Mouse (Mus musculus) stomach, postnatal 0 days (tissue): Measurements from ENCODE around the gene Prr3.

ENCODE experiments used
- CTCF ChIP-seq: IDR thresholded peaks from 2 replicates; pipeline ENCODE4 v1.5.1; 2016; ENCODE audit warnings: antibody characterized with exemption, low read depth, mild to moderate bottlenecking, moderate library complexity
- EP300 ChIP-seq: optimal IDR thresholded peaks from 2 replicates; pipeline ENCODE3; 2016; ENCODE audit warnings: antibody characterized with exemption

DNA sequence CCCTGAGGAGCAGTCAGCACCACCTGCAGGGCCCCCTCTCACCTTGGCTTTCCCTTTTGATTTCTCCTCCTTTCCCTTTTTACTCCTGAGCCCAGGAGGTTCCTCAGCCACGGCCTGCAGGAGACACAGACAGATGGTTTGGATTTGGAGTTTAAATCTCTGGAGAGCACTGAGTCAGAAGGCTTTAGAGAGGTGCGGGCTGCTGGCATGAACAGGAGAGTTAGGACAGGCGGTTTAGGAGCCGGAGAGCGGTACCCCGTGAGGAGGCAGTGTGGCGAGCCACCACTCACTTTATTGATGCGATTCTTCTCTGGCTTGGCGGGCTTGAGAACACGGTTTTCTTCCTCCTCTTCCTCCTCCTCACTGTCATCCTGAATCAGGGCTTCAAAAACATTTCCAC is 16.8 kb downstream of the Prr3 start:
- TF ChIP-seq EP300 (no peak), CTCF (no peak)
